Mouse (Mus musculus) cerebellum, postnatal 36 days (tissue): ENCODE data around the gene S1pr5.
"Not testable (repeated sequence)": the region's sequence is repeated elsewhere in the genome, so short reads cannot be mapped to it uniquely, and the experiment has no call there.

Source experiments
- DNase-seq, 2 experiments: peaks; one replicate each; pipeline ENCODE4 v3.0.0; 2021 to 2022; ENCODE audit warnings: mixed read lengths in 2 of 2

Gene S1pr5

DNA sequence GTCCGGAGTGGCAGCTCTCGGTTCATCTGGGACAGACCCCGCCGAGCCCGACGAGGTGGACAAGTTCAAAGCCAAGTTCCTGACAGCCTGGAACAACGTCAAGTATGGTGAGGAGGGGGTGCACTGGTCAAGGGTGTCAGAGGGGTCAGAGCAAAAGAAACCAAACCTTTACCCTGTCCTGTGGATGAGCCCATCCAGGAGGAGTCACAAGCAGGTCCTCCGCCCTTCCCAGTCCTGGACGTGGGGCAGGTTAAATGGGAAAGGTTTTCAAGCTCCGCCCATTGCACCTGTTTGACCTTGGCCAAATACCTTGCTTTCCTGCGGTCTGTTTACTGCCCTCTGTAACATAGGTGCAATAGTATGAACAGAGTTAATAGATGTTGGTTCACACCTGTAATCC, 17.4 kb upstream of the S1pr5 start:
- DNase-seq, result no peak

GRCm38 (mm10) chr9:21265000-21265561, 16.8 kb upstream of the S1pr5 start, which contains the start of gene Atg4d:
TSS of gene Atg4d (plus strand) at chr9:21265293.
- peak; percentile 98 to 99 for DNase-seq

GRCm38 (mm10) chr9:21264272-21264999, 16.2 kb upstream of the S1pr5 start:
- no peak for DNase-seq

DNA sequence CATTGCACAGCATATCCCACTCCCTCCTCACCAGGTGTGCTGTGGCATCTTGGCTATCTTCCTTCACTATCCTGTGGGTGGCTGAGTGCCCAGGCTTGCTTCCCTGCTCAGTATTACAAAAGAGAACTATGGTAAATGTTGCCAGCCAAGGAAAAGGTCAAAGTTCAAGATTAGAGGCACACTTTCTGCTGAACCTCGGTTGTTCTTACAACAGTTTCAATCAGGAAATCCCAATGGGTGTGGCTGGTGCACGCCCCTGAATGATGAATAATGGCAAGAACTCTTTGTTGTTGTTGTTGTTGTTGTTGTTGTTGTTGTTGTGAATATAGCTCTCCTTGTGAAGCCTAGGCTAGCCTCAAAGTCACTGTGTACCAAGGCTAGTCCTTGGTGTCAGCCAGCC, 13.6 kb upstream of the S1pr5 start:
- DNase-seq, result no peak

DNA sequence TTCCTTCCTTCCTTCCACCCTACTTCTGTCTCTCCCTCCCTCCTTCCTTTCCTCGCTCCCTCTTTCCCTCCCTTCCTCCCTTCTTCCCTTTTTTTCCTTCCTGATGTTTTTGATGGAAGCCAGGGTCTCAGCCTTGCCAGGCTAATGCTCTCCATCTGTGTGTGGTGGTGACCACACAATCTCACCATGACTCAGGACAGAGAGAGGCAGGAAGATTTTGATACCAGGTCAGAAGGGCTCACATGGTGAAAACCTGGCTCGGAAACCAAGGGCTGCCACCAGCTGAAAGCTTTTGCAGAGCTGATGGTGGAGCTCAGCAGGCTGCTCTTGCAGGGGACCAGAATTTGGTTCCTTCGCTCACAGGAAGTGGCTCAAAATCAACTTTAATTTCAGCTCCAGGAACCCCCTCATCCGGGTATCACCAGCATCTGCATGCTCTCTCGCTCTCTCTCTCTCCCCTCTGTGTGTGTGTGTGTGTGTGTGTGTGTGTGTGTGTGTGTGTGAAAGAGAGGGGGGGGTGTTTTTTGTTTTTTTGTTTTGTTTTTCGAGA, 12.3 kb upstream of the S1pr5 start:
- no peak for DNase-seq

DNA sequence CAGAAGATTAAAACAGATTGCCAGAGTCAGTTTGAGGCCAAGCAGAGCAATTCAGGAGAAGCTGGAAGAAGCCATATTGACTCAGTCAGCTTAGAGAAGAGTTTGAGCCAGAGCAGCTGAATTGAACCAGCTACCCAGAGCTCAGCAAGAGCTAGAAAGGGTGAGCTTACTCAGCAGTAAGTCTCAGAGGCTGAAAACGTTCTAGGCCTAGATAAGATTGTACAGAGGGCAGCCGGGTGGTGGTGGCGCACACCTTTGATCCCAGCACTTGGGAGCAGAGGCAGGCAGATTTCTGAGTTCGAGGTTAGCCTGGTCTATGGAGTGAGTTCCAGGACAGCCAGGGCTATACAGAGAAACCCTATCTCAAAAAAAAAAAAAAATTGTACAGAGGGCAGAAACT, 8.1 kb upstream of the S1pr5 start:
- not testable (repeated sequence) for DNase-seq

GRCm38 (mm10) chr9:21254690-21255089, 6.4 kb upstream of the S1pr5 start:
- no peak for DNase-seq

DNA sequence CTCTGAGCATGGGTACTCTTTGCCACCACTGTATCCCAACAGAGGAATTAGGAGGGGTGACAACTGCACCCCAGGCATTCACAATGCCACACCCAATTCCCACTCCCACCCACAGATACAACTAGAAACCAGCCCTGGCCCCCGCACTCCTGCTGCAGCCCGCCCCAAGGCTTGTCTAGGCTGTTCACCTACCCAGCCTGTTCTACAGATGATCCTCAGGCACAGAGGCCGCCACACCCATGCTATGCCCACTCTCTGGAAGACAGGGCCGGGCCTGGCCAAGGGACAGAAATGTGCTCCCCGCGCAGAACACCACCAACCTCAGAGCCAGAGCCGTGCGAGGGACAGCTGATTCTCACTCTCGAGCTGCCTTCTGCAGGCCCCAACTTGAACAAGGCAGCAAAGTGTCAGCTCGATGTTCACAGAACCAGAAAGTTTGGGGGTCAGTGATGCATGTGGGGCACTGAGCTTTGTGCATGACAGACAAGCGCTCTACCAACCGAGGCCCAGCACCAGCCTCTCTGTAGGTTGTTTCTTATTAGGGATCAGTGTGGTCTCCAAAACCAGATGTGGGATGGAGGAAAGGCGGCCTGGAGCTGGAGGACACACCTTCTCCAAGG, 3.0 kb upstream of the S1pr5 start:
- no peak for DNase-seq

GRCm38 (mm10) chr9:21250509-21250908, 2.3 kb upstream of the S1pr5 start:
- DNase-seq, result no peak

GRCm38 (mm10) chr9:21249629-21250508, 1.6 kb upstream of the S1pr5 start:
- DNase-seq, result no peak

GRCm38 (mm10) chr9:21246342-21246741, 1.9 kb downstream of the S1pr5 start:
- no peak for DNase-seq

- DNase-seq, result no peak
These were observed 3.1 kb downstream of the S1pr5 start for GRCm38 (mm10) chr9:21245113-21245487.

GRCm38 (mm10) chr9:21244428-21245112, 3.7 kb downstream of the S1pr5 start:
- peak; percentile 68 to 80 for DNase-seq

DNA sequence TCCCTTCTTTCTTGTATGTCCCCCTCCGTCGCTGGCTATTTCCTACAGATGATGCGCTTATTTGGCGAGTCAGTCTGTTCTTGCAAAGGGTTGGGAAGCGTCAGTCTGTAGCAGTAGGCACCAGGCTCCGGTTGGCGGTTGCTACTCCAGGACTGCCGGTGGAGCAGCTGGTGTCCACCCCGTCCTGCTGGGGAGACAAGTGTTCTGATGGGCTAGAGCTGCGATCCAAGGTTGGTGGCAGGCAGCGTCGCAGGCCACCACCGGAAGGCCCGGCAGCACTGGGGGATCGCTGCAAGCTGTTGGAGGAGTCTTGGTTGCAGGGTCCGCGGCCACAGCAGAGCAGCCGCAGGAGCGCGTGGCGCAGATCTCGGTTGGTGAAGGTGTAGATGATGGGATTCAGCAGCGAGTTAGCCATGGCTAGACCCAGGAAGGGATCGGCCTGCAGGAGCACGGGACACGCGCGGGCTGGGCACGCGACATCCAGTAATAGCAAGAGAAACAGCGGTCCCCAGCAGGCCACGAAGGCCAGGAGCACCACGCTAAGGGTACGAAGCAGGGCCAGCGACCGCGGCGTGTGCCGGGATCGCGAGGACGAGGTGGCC, 4.3 kb downstream of the S1pr5 start:
- peak in 1 of 2 experiments; percentile 82 for DNase-seq

DNA sequence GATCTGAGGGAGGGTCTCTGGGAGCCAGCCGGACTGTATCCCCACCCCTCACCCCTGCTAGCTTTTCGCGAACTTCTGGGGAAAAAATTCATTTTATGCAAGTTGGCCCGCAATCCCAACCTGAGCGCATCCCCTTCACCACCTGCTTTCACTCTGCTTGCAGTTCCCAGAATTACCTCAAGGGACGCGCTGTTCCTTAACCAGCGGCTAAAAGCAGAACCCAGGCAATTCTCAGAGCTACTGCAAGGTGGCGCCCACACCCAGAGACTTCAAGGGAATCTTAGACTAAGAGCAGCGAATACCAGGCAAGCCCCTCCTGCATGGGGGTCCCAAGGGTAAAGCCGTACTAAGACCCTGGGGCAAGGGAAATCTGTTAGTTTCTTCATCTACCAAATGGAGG, 6.9 kb downstream of the S1pr5 start:
- DNase-seq, result peak; percentile 84 to 91

DNA sequence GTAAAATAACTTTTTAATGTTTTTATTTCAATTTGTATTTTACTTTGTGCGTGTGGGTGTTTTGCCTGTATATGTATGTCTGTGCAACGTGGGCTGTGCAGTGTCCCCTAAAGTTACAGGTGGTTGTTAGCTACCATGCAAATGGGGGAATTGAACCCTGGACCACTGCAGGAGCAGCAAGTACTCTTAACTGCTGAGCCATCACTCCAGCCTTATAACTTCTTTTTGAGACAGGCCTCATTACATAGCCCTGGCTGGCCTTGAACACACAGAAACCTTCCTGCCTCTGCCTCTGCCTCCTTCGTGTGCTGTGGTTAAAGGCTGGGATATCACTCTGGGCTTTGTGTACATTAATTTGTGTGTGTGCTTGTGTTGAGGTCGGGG, 8.8 kb downstream of the S1pr5 start:
- no peak for DNase-seq

GRCm38 (mm10) chr9:21238733-21239464, 9.3 kb downstream of the S1pr5 start, which contains the start of gene Keap1:
TSS of gene Keap1 (minus strand) at chr9:21239361.
- peak; percentile 81 to 82 for DNase-seq

DNA sequence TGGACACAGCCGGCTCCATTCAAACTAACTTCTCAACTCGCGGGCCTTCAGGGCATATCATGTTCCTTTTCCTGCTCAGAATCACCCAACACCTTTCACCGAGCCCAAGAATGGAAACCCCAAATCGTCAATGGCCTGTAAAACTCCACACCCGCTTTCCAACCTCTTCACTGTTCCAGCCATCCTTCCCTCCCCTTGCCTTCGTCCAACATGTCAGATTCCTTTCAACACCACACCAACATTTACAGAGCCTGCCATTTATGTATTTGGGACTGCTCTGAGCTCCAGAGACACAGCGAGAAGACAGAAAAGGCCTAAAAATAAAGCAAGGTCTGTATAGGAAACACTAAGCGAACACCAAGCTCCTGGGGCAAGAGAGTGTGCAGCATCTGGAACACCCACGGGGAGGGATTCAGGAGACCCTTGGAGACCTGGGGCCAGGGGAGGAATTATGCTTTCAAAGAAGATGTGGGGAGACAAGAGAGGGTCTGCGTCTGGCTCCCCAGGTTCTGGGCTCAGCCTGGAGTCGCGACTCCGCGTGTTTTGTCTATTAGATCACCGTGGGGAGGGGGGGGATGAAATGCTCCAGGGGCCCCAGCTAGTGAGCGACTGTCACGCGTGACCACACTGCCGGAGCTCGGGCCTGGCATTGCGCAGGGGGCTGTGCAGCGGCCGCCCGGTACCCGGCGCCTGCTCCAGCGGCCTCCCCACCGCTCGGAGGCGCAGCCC, 10.1 kb downstream of the S1pr5 start:
- peak in 1 of 2 experiments; percentile 42 for DNase-seq

DNA sequence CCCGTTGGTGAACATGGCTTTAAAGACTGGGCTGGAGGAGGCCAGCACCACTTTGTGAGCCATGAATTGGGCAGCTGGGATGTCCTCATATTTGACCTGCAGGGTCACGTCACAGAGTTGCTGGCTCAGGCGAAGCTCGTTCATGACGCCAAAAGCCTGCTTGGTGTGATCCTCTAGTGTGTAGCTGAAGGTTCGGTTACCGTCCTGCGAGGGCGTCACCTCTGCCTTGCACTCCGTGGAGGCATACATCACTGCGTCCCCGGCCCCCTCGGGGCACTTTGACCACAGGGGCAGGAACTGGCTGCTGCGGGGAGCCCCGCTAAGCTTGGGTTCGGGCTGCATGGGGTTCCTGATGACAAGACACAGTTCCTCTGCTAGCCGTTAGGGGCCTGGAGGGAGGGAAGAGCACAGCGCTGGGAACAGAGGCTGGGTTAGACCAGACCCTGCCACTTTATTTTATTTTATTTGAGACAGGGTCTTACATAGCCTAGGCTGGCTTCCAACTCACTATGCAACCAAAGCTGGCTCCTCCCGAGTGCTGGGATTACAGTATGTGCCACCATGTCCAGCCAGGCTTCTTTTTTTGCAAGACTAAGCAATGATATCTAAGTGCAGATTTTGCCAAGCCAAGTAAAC, 10.8 kb downstream of the S1pr5 start:
- peak; percentile 33 to 36 for DNase-seq

GRCm38 (mm10) chr9:21236991-21237367, 11.3 kb downstream of the S1pr5 start:
- DNase-seq, result peak in 1 of 2 experiments; percentile 29
